Mouse (Mus musculus): ENCODE results near the gene Ifrd1.
"Not testable (repeated sequence)": the region's sequence is repeated elsewhere in the genome, so short reads cannot be mapped to it uniquely, and the experiment has no call there.

Gene Ifrd1

DNA sequence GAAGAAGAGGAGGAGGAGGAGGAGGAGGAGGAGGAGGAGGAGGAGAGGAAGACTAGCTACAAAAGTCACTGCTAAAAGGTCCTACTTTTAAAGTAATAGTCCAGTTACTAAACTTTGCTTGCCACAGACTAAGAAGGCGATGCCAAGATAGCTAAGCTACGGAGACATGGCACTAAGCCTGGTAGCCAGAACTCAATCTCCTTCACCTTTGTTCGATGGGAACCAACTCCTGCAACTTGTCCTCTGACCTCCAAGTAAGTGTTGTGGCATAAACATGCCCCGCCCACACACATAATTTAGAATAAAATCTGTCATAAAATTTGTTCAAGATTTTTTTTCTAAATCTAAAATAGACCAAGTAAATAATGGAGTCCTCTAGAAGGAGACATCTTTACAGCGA, 50.3 kb downstream of the Ifrd1 start:
- no peak for DNase-seq

DNA sequence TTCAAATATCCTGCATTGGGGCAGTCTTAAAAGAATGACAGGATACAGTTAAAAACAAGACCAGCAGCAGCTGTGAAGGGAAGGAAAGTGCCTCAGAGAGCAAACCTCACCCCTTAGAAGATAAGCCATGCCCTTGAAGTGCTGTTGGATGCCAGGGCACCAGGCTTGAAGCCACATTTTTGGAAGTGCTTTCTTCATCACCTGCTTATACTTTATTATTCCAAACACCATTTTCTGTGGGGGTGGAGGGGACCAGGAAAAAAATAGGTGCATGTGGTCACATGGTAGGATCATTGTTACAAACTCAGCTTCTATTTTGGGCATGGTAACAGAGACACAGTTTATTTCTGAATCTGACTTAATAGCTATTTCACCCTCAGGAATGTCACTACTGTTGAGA, 50.8 kb downstream of the Ifrd1 start:
- no peak for DNase-seq

DNA sequence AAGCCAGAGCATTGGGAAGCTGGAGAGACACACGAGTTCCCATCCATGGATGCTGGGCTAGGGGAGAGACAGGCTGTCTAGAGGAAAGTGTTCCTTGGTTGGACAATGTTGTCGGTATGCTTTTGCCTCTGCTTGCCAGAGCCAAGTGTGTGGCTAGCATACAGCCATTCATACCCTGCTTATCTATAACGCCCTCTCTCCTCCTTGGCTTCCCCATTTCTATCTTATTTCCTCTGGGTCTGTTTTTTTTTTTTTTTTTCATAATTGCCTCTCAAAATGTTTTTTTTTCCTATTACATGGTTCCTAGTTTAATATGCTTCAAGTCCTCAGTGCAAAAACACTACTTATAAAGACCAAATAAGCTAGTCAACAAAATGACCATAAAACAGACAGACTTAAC, 62.8 kb downstream of the Ifrd1 start:
- no peak for DNase-seq

DNA sequence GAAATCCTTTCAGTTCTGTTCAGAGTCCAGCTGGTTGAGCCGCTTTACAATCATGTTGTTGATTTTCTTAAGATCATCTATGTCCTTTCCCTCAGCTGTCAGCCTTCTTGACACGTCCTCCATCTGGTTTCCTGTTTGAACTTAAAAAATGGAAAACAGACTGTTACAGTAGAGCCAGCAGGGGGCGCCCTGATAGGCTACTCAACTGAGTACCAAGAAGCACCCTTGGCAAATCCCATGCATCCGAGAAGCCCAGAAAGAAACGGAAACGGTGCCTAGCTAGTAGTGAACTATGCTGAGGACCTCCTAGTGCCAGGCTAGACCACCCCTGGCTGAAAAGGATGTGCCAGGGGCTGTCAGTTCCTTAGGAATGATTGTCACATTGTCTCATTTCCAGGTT, 71.2 kb downstream of the Ifrd1 start:
- peak; percentile 13 for DNase-seq

DNA sequence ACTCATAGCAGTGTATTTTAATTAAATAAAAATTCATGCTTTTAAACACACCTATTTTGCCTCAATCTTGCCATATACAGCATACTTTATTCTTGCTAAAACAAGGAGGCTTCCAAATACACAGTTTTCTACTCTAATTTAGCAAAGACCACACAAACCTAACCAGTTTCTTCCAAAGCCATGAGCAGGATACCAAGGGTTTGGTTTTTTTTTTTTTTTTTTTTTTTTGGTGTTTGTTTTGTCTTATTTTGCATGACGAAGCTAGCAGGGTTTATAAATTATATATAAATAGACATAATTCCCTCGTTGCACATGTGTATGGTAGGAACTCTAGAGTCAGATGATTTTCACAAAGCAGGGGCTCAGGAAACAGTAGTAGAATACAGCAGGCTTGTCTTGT, 72.1 kb downstream of the Ifrd1 start:
- no peak for DNase-seq

DNA sequence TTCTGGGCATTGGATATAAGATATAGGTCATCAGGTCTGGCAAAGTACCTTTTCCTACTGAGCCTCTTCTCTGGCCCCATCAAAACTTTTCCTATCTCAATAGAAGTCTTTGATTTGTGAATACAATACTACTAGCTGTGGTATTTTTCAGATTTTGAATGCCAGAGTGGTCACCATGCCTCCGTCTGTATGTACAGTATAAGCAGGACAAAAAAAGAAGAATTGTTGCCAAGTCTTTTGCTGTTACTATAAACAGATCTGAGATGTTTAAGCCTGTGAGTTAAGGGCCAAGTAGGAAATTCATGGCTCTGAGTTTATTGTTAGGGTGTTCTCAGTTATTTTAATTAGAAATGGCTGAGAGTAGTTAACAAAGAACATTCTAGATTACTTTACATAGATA, 73.1 kb downstream of the Ifrd1 start:
- DNase-seq = not testable (repeated sequence)

DNA sequence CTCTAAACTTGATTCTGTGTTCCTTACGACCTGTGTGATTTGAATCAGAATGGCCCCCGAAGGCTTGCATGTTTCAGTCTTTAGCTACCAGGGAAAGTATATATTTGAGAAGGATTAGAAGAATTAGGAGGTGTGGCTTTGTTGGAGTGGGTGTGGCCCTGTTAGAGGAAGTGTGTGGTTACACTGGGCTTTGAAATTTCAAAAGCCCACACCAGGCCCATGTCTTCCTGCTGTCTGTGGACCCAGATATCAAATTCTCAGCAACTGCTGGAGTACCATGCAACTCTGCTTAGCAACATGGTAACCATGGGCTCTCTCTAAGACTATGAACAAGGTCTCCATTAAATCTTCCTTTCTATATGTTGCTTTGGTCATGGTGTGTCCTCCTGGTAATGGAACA, 76.7 kb downstream of the Ifrd1 start:
- DNase-seq = no peak

DNA sequence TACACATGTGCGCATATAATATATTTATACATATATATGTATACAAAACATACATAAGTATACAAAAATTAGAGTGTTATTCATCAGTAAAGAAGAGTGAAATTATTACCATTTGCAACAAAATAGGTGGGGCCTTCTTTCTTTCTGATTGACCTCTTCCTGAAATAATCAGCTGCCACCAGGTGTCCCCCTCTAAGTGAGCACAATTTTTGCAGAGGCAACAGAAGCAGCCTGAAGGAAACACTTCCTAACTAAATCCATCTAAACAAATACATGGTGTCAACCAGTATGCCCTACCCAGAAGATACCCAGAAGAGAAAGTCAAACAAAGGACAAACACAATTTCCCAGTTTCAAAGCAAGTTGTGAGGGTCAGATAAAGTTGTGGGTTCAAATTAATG, 78.6 kb downstream of the Ifrd1 start:
- DNase-seq = no peak

DNA sequence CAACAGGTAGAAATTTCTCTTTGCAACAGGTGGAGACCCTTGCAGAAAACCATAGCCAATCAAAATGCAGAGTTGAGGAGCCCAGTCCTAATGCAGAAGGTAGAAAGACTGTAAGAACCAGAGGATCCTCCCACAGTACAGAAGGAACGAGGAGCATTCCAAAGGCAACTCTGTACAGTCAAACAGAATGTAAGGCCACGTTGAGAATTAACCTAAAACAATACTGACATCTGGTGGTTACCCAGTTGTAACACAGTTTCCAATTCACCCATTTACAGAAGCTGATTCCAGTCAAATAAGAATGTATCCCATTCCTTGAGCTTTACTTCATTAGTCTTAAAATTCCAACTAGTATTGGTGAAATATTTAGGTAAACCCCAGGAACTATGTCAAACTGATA, 83.7 kb downstream of the Ifrd1 start:
- peak; percentile 40 for DNase-seq

DNA sequence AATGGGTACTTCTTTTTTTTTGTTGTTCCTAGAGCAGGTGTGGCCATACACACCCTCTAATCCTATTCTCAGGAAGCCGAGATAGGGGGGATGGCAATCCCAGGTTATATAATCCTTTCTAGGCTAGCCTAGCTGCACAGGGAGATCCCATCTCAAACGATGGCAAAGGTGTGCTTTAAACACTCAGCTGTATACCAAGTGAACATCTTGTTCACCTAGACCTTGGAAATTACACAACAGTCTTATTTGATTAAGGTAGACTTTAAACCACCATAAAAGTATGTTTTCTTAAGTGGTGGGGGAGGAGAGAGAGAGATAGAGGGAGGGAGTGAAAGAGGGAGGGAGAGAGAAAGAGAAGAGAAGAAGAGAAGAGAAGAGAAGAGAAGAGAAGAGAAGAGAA, 87.5 kb downstream of the Ifrd1 start:
- DNase-seq = no peak

DNA sequence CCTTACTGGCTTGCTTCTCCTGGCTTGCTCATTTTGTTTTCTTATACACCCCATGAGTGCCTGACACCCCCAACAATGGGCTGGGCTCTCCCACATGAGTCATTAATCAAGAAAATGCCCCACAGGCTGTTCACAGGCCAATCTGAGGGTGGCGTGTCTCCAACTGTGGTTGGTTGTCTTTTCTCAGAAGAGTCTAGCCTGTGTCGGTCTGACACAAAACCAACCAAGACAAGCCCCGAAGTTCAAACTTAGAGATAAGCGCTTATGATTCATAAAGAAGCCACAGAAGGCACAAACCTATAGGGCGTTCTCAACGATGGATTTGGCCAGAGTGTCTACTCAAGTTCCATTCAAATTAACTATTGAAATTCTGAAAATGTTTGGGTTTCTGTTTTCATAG, 94.1 kb downstream of the Ifrd1 start:
- no peak for DNase-seq

DNA sequence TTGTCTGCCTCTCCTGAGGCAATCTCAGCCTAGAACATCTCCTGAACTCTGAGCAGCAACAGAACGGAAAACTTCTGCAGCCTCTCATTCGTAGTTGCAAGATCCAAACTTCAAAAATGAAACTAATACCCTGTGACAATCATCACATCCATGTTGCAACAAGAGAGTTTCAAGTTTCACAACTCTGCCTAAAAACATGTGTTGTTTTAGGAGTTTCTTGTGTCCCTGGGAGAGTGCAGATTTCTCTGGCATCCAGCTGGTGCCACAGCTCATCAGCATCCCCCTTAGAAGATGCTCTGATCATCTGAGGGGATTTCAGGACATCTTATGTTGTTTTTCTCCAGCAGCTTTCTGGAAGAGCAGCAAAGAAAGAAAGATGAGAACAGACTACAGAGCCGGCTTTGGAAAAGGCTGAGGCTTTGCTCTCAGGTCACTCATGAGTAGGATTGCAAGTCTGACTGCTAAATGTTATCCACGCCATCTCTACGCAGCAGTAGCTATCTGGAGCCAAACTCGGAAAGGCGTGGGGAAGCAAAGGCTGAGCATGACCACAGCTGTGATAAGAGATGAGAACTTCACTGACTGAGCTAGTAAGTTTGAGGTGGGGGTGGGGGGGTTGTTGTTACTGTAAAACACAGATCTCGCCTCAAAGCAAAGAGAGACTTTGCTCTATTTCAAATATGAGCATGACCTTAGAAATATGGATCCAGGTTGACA, 95.8 kb downstream of the Ifrd1 start:
- no peak for DNase-seq
